Comparison of ENCODE assay signal across 8 mouse cellular contexts in genomic region chr5:123523692-123524392, GRCm38 (mm10). TPM values are rescaled to one million over a fixed set of nuclear protein-coding genes. Genes with fewer than 3 reads are reported as not detected.
DNase-seq lines count a peak whose midpoint lies in the region; ATAC-seq and TF ChIP-seq lines count a peak whose summit lies in the region.

Gene Diablo, minus strand, starts transcription at chr5:123524176.

- H3K27ac ChIP-seq in cortical plate, adult 2 months (ENCODE audit: insufficient read depth, low read length): no peak within 1 kb of the TSS

- H3K4me1 ChIP-seq in cortical plate, adult 2 months (ENCODE audit: control insufficient read depth, insufficient read depth, low read length): 0 out of 2 replicates have a peak, but pooled peaks cover 2% of the 10 kb centered on the region
- H3K4me1 ChIP-seq in megakaryocyte, embryonic 14.5 days: peaks cover 29% of the 10 kb centered on the region

- H3K27me3 ChIP-seq in megakaryocyte, embryonic 14.5 days (replicated peaks): no peaks in the 10 kb centered on the region

- peak within 1 kb of the TSS; percentile 38 for H3K4me3 ChIP-seq in cortical plate, adult 2 months (ENCODE audit: insufficient read depth, low read length)
- H3K4me3 ChIP-seq in megakaryocyte, embryonic 14.5 days (replicated peaks): peak within 1 kb of the TSS; percentile 96

- H3K9me3 ChIP-seq in megakaryocyte, embryonic 14.5 days: no peaks in the 10 kb centered on the region

- peaks cover 45% of the 10 kb centered on the region for H3K36me3 ChIP-seq in megakaryocyte, embryonic 14.5 days (replicated peaks; ENCODE audit: low read length)

- peak; percentile 97 for ATAC-seq in activated CD4-positive, CD25-positive, alpha-beta regulatory T cell, adult 4 months

- no peak for TF ChIP-seq CTCF in cortical plate, adult 2 months (IDR thresholded peaks at IDR 0.05; ENCODE audit: extremely low read depth, insufficient read depth, low read length)

- peak; percentile 88 for TF ChIP-seq POLR2A in cortical plate, adult 2 months (IDR thresholded peaks at IDR 0.05; ENCODE audit: extremely low read depth, insufficient read depth, low read length)

- DNase-seq in gastrocnemius, adult 8-10 months (ENCODE audit: low spot score in 2 of 2): peak; percentile 97
- peak; percentile 88 for DNase-seq in hindlimb bud, embryonic 11.5 days (ENCODE audit: extremely low spot score, low read depth, low spot score)
- DNase-seq in left cerebral cortex, adult 8-10 months (ENCODE audit: low spot score in 2 of 2): peak; percentile 92 to 98
- DNase-seq in right cerebral cortex, postnatal 10 days (ENCODE audit: low spot score in 2 of 2): peak; percentile 99
- peak; percentile 98 for DNase-seq in urinary bladder, postnatal 25 days (ENCODE audit: low spot score)

RNA-seq across cellular contexts. Expression of gene Diablo, which starts in this region (rescaled TPM):
- 10 to 100 TPM; 70.9 to 85.2 TPM for polyA plus RNA-seq in activated CD4-positive, CD25-positive, alpha-beta regulatory T cell, adult 4 months (2017; shearing (Covaris generic))
- 78.2 and 81.8 TPM in 2 replicates for polyA plus RNA-seq in cortical plate, adult 2 months (2012; rRNA removed)
- total RNA-seq in gastrocnemius, adult 8-10 months (2022): 10 to 100 TPM; 37.0 to 44.9 (median 41.6) TPM
- total RNA-seq in left cerebral cortex, adult 8-10 months (2022): 10 to 100 TPM; 29.5 to 32.5 (median 31.8) TPM
- 7.4 TPM in 1 of 2 replicates, not detected in the other for polyA plus RNA-seq in megakaryocyte, embryonic 14.5 days (2012; ENCODE audit: insufficient read depth, low replicate concordance)
